Mouse (Mus musculus) embryonic facial prominence, embryonic 14.5 days (tissue): ENCODE results near the gene Psmb9. TPM values are rescaled to one million over a fixed set of nuclear protein-coding genes. Genes with fewer than 3 reads are reported as not detected.
A peak's percentile ranks its signal among the peaks of the same experiment; 100 is the strongest.

Experiments used
- ATAC-seq: fragments of 200-750 bp; cut with Nextera tagmentation; 2 replicates; pipeline ENCODE4 v1.8.0; 2017; ENCODE audit warnings: low read depth, moderate number of reproducible peaks, moderate TSS enrichment
- DNase-seq: peaks from one replicate; pipeline ENCODE4 v3.0.0-alpha.2; 2015; ENCODE audit warnings: low spot score
- H3K27ac ChIP-seq: fragments of 300-500 bp; sonication (generic); replicated peaks from 2 replicates; pipeline ENCODE4 v1.5.1; 2014; ENCODE audit warnings: low read depth, mild to moderate bottlenecking, low read length, moderate library complexity
- H3K27me3 ChIP-seq: fragments of 300-500 bp; sonication (generic); replicated peaks from 2 replicates; pipeline ENCODE4 v1.6.1; 2014; ENCODE audit warnings: low read length; ENCODE audit not compliant: control insufficient read depth, insufficient read depth
- H3K36me3 ChIP-seq: fragments of 300-500 bp; sonication (generic); 2 replicates; pipeline ENCODE4 v1.6.1; 2014; ENCODE audit warnings: low read length, mixed read lengths; ENCODE audit not compliant: control insufficient read depth, insufficient read depth
- H3K4me1 ChIP-seq: fragments of 300-500 bp; sonication (generic); 2 replicates; pipeline ENCODE4 v1.6.1; 2014; ENCODE audit warnings: antibody characterized with exemption, low read length; ENCODE audit not compliant: control insufficient read depth, insufficient read depth
- H3K4me2 ChIP-seq: fragments of 300-500 bp; sonication (generic); 2 replicates; pipeline ENCODE4 v1.6.1; 2014; ENCODE audit warnings: low read depth, mild to moderate bottlenecking, low read length, moderate library complexity, mixed read lengths
- H3K4me3 ChIP-seq: fragments of 300-500 bp; sonication (generic); 2 replicates; pipeline ENCODE4 v1.5.1; 2014; ENCODE audit warnings: low read depth, mild to moderate bottlenecking, low read length
- H3K9ac ChIP-seq: fragments of 300-500 bp; sonication (generic); 2 replicates; pipeline ENCODE4 v1.6.1; 2014; ENCODE audit warnings: low read depth, mild to moderate bottlenecking, low read length, moderate library complexity, mixed read lengths
- H3K9me3 ChIP-seq: fragments of 300-500 bp; sonication (generic); 2 replicates; pipeline ENCODE4 v1.6.1; 2016; ENCODE audit warnings: low read length; ENCODE audit not compliant: control insufficient read depth
- WGBS: fragments of 180-500 bp; shearing (Covaris S2); extraction: QIAGEN DNeasy Blood & Tissue Kit; methylation state at CpG from one replicate; pipeline ENCODE4 v1.1.7; 2014; 5-methylcytosine and 5-hydroxymethylcytosine counted together
- polyA plus RNA-seq: library from polyadenylated mRNA; unstranded; fragments of >200 nt; fragmentation: Nextera tagmentation; extraction: Ambion mirVana; gene quantifications from 2 replicates; pipeline ENCODE4 v1.2.1, GENCODE M21; 2014

The Psmb9 gene
- polyA plus RNA-seq, 1 experiment from 2014 or later: 3.8 TPM

- H3K27ac ChIP-seq: no peak overlapping the region
- ATAC-seq: no peak
- no peak overlapping the region for H3K9ac ChIP-seq
- 59% methylated on average over 5 of the region's 5 CpGs for WGBS
- H3K36me3 ChIP-seq: no peaks in the 10 kb centered on the region
- H3K9me3 ChIP-seq: no peaks in the 10 kb centered on the region
- H3K4me2 ChIP-seq: no peak overlapping the region
- peaks cover 14% of the 10 kb centered on the region for H3K4me1 ChIP-seq
- peaks cover 24% of the 10 kb centered on the region for H3K27me3 ChIP-seq
- H3K4me3 ChIP-seq: no peak overlapping the region
- DNase-seq: no peak
Observed at GRCm38 (mm10) chr17:34143461-34143860, 44.1 kb downstream of the Psmb9 start.

- ATAC-seq (peak; percentile 68), DNase-seq (peak; percentile 61)
- Histone ChIP-seq H3K27ac (no peak within 1 kb of the TSS), H3K4me2 (no peak within 1 kb of the TSS), H3K9me3 (no peaks in the 10 kb centered on the region), H3K27me3 (peaks cover 27% of the 10 kb centered on the region), H3K4me1 (peaks cover 14% of the 10 kb centered on the region), H3K9ac (no peak within 1 kb of the TSS), H3K4me3 (no peak within 1 kb of the TSS), H3K36me3 (no peaks in the 10 kb centered on the region)
- WGBS: 24% methylated on average over 6 of the region's 7 CpGs
Observed at GRCm38 (mm10) chr17:34143033-34143432, 44.5 kb downstream of the Psmb9 start, which contains the start of gene H2-DMb2. Gene H2-DMb2, plus strand, starts transcription at chr17:34143307.

- Histone ChIP-seq H3K27ac (no peak overlapping the region), H3K4me1 (peaks cover 14% of the 10 kb centered on the region), H3K27me3 (peaks cover 27% of the 10 kb centered on the region), H3K9ac (no peak overlapping the region), H3K4me3 (no peak overlapping the region), H3K9me3 (no peaks in the 10 kb centered on the region), H3K4me2 (no peak overlapping the region), H3K36me3 (no peaks in the 10 kb centered on the region)
- DNase-seq (no peak), ATAC-seq (no peak)
- WGBS: 42% methylated on average over 7 of the region's 7 CpGs
Observed at GRCm38 (mm10) chr17:34142456-34143010, 45.0 kb downstream of the Psmb9 start.

GRCm38 (mm10) chr17:34141448-34141847 lies 46.1 kb downstream of the Psmb9 start:
- Histone ChIP-seq H3K4me2 (no peak overlapping the region), H3K27me3 (peaks cover 27% of the 10 kb centered on the region), H3K9me3 (no peaks in the 10 kb centered on the region), H3K9ac (no peak overlapping the region), H3K36me3 (no peaks in the 10 kb centered on the region), H3K27ac (no peak overlapping the region), H3K4me1 (peaks cover 14% of the 10 kb centered on the region), H3K4me3 (no peak overlapping the region)
- WGBS: 63% methylated on average over 4 of the region's 4 CpGs
- DNase-seq (no peak), ATAC-seq (no peak)

GRCm38 (mm10) chr17:34140240-34140639 lies 47.3 kb downstream of the Psmb9 start:
- no peak for ATAC-seq

GRCm38 (mm10) chr17:34139416-34139815 lies 48.1 kb downstream of the Psmb9 start:
- DNase-seq (peak; percentile 64), ATAC-seq (peak; percentile 24; the same call in 1 of the 2 replicates)
- peak overlapping the region; percentile 60 for H3K4me2 ChIP-seq
- peaks cover 14% of the 10 kb centered on the region for H3K4me1 ChIP-seq
- peaks cover 27% of the 10 kb centered on the region for H3K27me3 ChIP-seq
- H3K9me3 ChIP-seq: no peaks in the 10 kb centered on the region
- no peak overlapping the region for H3K27ac ChIP-seq
- peak overlapping the region; percentile 36 for H3K4me3 ChIP-seq
- H3K36me3 ChIP-seq: no peaks in the 10 kb centered on the region
- WGBS: under 1% methylated on average over 16 of the region's 16 CpGs
- peak overlapping the region; percentile 41; the same call in 1 of the 2 replicates for H3K9ac ChIP-seq

More at GRCm38 (mm10) chr17:34140240-34140639, 47.3 kb downstream of the Psmb9 start:
- Histone ChIP-seq H3K36me3 (no peaks in the 10 kb centered on the region), H3K4me3 (no peak overlapping the region), H3K4me1 (peaks cover 14% of the 10 kb centered on the region), H3K27ac (no peak overlapping the region), H3K9ac (peak overlapping the region; percentile 15; the same call in 1 of the 2 replicates), H3K4me2 (no peak overlapping the region; the same call in 1 of the 2 replicates), H3K9me3 (no peaks in the 10 kb centered on the region), H3K27me3 (peaks cover 27% of the 10 kb centered on the region)
- DNase-seq: no peak
- WGBS: 13% methylated on average over 5 of the region's 5 CpGs

GRCm38 (mm10) chr17:34138655-34139054 lies 48.9 kb downstream of the Psmb9 start:
- H3K9me3 ChIP-seq: no peaks in the 10 kb centered on the region
- no peak overlapping the region for H3K4me3 ChIP-seq
- no peaks in the 10 kb centered on the region for H3K36me3 ChIP-seq
- H3K4me2 ChIP-seq: no peak overlapping the region
- H3K27me3 ChIP-seq: peaks cover 27% of the 10 kb centered on the region
- H3K9ac ChIP-seq: 0 out of 2 replicates have a peak overlapping the region, but pooled peaks have one; percentile 16
- H3K4me1 ChIP-seq: peaks cover 14% of the 10 kb centered on the region
- no peak for ATAC-seq
- DNase-seq: no peak
- 82% methylated on average over 7 of the region's 7 CpGs for WGBS
- H3K27ac ChIP-seq: no peak overlapping the region

- no peak for ATAC-seq
- Histone ChIP-seq H3K4me2 (no peak overlapping the region), H3K4me1 (peaks cover 11% of the 10 kb centered on the region), H3K9ac (no peak overlapping the region), H3K36me3 (no peaks in the 10 kb centered on the region), H3K27ac (no peak overlapping the region), H3K4me3 (no peak overlapping the region), H3K27me3 (peaks cover 27% of the 10 kb centered on the region), H3K9me3 (no peaks in the 10 kb centered on the region)
- WGBS: 72% methylated on average over 7 of the region's 7 CpGs
- no peak for DNase-seq
Observed at GRCm38 (mm10) chr17:34137601-34138000, 50.0 kb downstream of the Psmb9 start.
